Mouse (Mus musculus): Measurements from ENCODE around the gene T.

- no peak for TF ChIP-seq CTCF (IDR thresholded peaks at IDR 0.05; ENCODE audit: borderline replicate concordance, insufficient read depth, low read depth, low read length)
- no peak for TF ChIP-seq POLR2A (IDR thresholded peaks at IDR 0.05; ENCODE audit: borderline replicate concordance, insufficient read depth, low read length)
Observed at GRCm38 (mm10) chr17:8396371-8396770, 37.9 kb upstream of the T start.
